Mouse (Mus musculus): ENCODE results near the gene Tsga10ip. TPM values are rescaled to one million over a fixed set of nuclear protein-coding genes. Genes with fewer than 3 reads are reported as not detected.
A peak's percentile ranks its signal among the peaks of the same experiment; 100 is the strongest.

Gene Tsga10ip
- polyA plus RNA-seq, 1 experiment from 2014 or later = not detected

GRCm38 (mm10) chr19:5384715-5385114, 17.6 kb downstream of the Tsga10ip start:
- H3K9me3 ChIP-seq (ENCODE audit: control insufficient read depth, low read length) = no peaks in the 10 kb centered on the region
- no peak overlapping the region for H3K27ac ChIP-seq (ENCODE audit: low read length)
- no peak overlapping the region for H3K9ac ChIP-seq (replicated peaks; ENCODE audit: low read depth, low read length)
- H3K4me2 ChIP-seq (ENCODE audit: low read length) = no peak overlapping the region
- no peak for ATAC-seq
- H3K27me3 ChIP-seq (replicated peaks; ENCODE audit: control insufficient read depth, insufficient read depth, low read length) = no peaks in the 10 kb centered on the region
- peaks cover 23% of the 10 kb centered on the region for H3K4me1 ChIP-seq (replicated peaks; ENCODE audit: control insufficient read depth, insufficient read depth, low read length)
- peaks cover 40% of the 10 kb centered on the region for H3K36me3 ChIP-seq (ENCODE audit: control insufficient read depth, insufficient read depth)
- H3K4me3 ChIP-seq (replicated peaks; ENCODE audit: low read length) = no peak overlapping the region
- 92% methylated on average over 7 of the region's 8 CpGs for WGBS

GRCm38 (mm10) chr19:5383326-5383725, 19.0 kb downstream of the Tsga10ip start:
- Histone ChIP-seq H3K36me3 (ENCODE audit: control insufficient read depth, insufficient read depth) (peaks cover 53% of the 10 kb centered on the region), H3K9me3 (ENCODE audit: control insufficient read depth, low read length) (no peaks in the 10 kb centered on the region), H3K4me1 (replicated peaks; ENCODE audit: control insufficient read depth, insufficient read depth, low read length) (peaks cover 16% of the 10 kb centered on the region), H3K9ac (replicated peaks; ENCODE audit: low read depth, low read length) (no peak overlapping the region), H3K4me3 (replicated peaks; ENCODE audit: low read length) (no peak overlapping the region), H3K27ac (ENCODE audit: low read length) (no peak overlapping the region), H3K27me3 (replicated peaks; ENCODE audit: control insufficient read depth, insufficient read depth, low read length) (no peaks in the 10 kb centered on the region), H3K4me2 (ENCODE audit: low read length) (no peak overlapping the region)
- ATAC-seq = no peak
- 94% methylated on average over 12 of the region's 12 CpGs for WGBS

- no peak for ATAC-seq
- Histone ChIP-seq H3K9ac (replicated peaks; ENCODE audit: low read depth, low read length) (no peak overlapping the region), H3K4me1 (replicated peaks; ENCODE audit: control insufficient read depth, insufficient read depth, low read length) (no peaks in the 10 kb centered on the region), H3K27ac (ENCODE audit: low read length) (no peak overlapping the region), H3K4me2 (ENCODE audit: low read length) (no peak overlapping the region), H3K36me3 (ENCODE audit: control insufficient read depth, insufficient read depth) (peaks cover 47% of the 10 kb centered on the region), H3K4me3 (replicated peaks; ENCODE audit: low read length) (no peak overlapping the region), H3K27me3 (replicated peaks; ENCODE audit: control insufficient read depth, insufficient read depth, low read length) (no peaks in the 10 kb centered on the region), H3K9me3 (ENCODE audit: control insufficient read depth, low read length) (no peaks in the 10 kb centered on the region)
- 92% methylated on average over 1 of the region's 1 CpGs for WGBS
Measured at GRCm38 (mm10) chr19:5377446-5377845, 24.9 kb downstream of the Tsga10ip start.

GRCm38 (mm10) chr19:5374748-5375147, 27.6 kb downstream of the Tsga10ip start:
- Histone ChIP-seq H3K4me1 (replicated peaks; ENCODE audit: control insufficient read depth, insufficient read depth, low read length) (no peaks in the 10 kb centered on the region), H3K36me3 (ENCODE audit: control insufficient read depth, insufficient read depth) (peaks cover 44% of the 10 kb centered on the region), H3K9ac (replicated peaks; ENCODE audit: low read depth, low read length) (no peak overlapping the region), H3K4me3 (replicated peaks; ENCODE audit: low read length) (no peak overlapping the region), H3K9me3 (ENCODE audit: control insufficient read depth, low read length) (no peaks in the 10 kb centered on the region), H3K27ac (ENCODE audit: low read length) (no peak overlapping the region), H3K27me3 (replicated peaks; ENCODE audit: control insufficient read depth, insufficient read depth, low read length) (no peaks in the 10 kb centered on the region), H3K4me2 (ENCODE audit: low read length) (no peak overlapping the region)
- no peak for ATAC-seq
- 85% methylated on average over 4 of the region's 4 CpGs for WGBS

- 86% methylated on average over 4 of the region's 4 CpGs for WGBS
- ATAC-seq = no peak
- H3K36me3 ChIP-seq (ENCODE audit: control insufficient read depth, insufficient read depth) = peaks cover 43% of the 10 kb centered on the region
Measured at GRCm38 (mm10) chr19:5374177-5374576, 28.1 kb downstream of the Tsga10ip start.

GRCm38 (mm10) chr19:5372724-5373123, 29.6 kb downstream of the Tsga10ip start:
- WGBS = 91% methylated on average over 7 of the region's 7 CpGs
- peaks cover 36% of the 10 kb centered on the region for H3K36me3 ChIP-seq (ENCODE audit: control insufficient read depth, insufficient read depth)
- H3K27ac ChIP-seq (ENCODE audit: low read length) = no peak overlapping the region

More at GRCm38 (mm10) chr19:5374177-5374576, 28.1 kb downstream of the Tsga10ip start:
- Histone ChIP-seq H3K27me3 (replicated peaks; ENCODE audit: control insufficient read depth, insufficient read depth, low read length) (no peaks in the 10 kb centered on the region), H3K9ac (replicated peaks; ENCODE audit: low read depth, low read length) (no peak overlapping the region), H3K27ac (ENCODE audit: low read length) (no peak overlapping the region), H3K4me1 (replicated peaks; ENCODE audit: control insufficient read depth, insufficient read depth, low read length) (no peaks in the 10 kb centered on the region), H3K4me2 (ENCODE audit: low read length) (no peak overlapping the region), H3K9me3 (ENCODE audit: control insufficient read depth, low read length) (no peaks in the 10 kb centered on the region), H3K4me3 (replicated peaks; ENCODE audit: low read length) (no peak overlapping the region)

GRCm38 (mm10) chr19:5370932-5371331, 31.4 kb downstream of the Tsga10ip start:
- H3K4me3 ChIP-seq (replicated peaks; ENCODE audit: low read length) = no peak overlapping the region
- H3K36me3 ChIP-seq (ENCODE audit: control insufficient read depth, insufficient read depth) = peaks cover 33% of the 10 kb centered on the region
- no peak overlapping the region for H3K27ac ChIP-seq (ENCODE audit: low read length)
- H3K4me2 ChIP-seq (ENCODE audit: low read length) = no peak overlapping the region
- peaks cover 15% of the 10 kb centered on the region for H3K4me1 ChIP-seq (replicated peaks; ENCODE audit: control insufficient read depth, insufficient read depth, low read length)
- ATAC-seq = no peak
- WGBS = 86% methylated on average over 3 of the region's 3 CpGs
- H3K9ac ChIP-seq (replicated peaks; ENCODE audit: low read depth, low read length) = no peak overlapping the region
- H3K9me3 ChIP-seq (ENCODE audit: control insufficient read depth, low read length) = no peaks in the 10 kb centered on the region
- H3K27me3 ChIP-seq (replicated peaks; ENCODE audit: control insufficient read depth, insufficient read depth, low read length) = no peaks in the 10 kb centered on the region

More at GRCm38 (mm10) chr19:5372724-5373123, 29.6 kb downstream of the Tsga10ip start:
- H3K9ac ChIP-seq (replicated peaks; ENCODE audit: low read depth, low read length) = no peak overlapping the region
- no peak overlapping the region for H3K4me3 ChIP-seq (replicated peaks; ENCODE audit: low read length)
- no peaks in the 10 kb centered on the region for H3K9me3 ChIP-seq (ENCODE audit: control insufficient read depth, low read length)
- peaks cover 10% of the 10 kb centered on the region for H3K4me1 ChIP-seq (replicated peaks; ENCODE audit: control insufficient read depth, insufficient read depth, low read length)
- H3K27me3 ChIP-seq (replicated peaks; ENCODE audit: control insufficient read depth, insufficient read depth, low read length) = no peaks in the 10 kb centered on the region
- ATAC-seq = no peak
- H3K4me2 ChIP-seq (ENCODE audit: low read length) = no peak overlapping the region

- Histone ChIP-seq H3K27me3 (replicated peaks; ENCODE audit: control insufficient read depth, insufficient read depth, low read length) (no peaks in the 10 kb centered on the region), H3K4me2 (ENCODE audit: low read length) (peak overlapping the region; percentile 88), H3K27ac (ENCODE audit: low read length) (no peak overlapping the region), H3K9me3 (ENCODE audit: control insufficient read depth, low read length) (no peaks in the 10 kb centered on the region), H3K36me3 (ENCODE audit: control insufficient read depth, insufficient read depth) (peaks cover 30% of the 10 kb centered on the region), H3K4me3 (replicated peaks; ENCODE audit: low read length) (peak overlapping the region; percentile 92), H3K4me1 (replicated peaks; ENCODE audit: control insufficient read depth, insufficient read depth, low read length) (peaks cover 22% of the 10 kb centered on the region), H3K9ac (replicated peaks; ENCODE audit: low read depth, low read length) (peak overlapping the region; percentile 76)
- ATAC-seq = no peak
- WGBS = 11% methylated on average over 11 of the region's 11 CpGs
Measured at GRCm38 (mm10) chr19:5367455-5367854, 34.9 kb downstream of the Tsga10ip start.

GRCm38 (mm10) chr19:5367053-5367359, 35.3 kb downstream of the Tsga10ip start, which contains the start of gene Banf1:
TSS of gene Banf1 (minus strand) at chr19:5367168.
- Histone ChIP-seq H3K27me3 (replicated peaks; ENCODE audit: control insufficient read depth, insufficient read depth, low read length) (no peaks in the 10 kb centered on the region), H3K9me3 (ENCODE audit: control insufficient read depth, low read length) (no peaks in the 10 kb centered on the region), H3K4me1 (replicated peaks; ENCODE audit: control insufficient read depth, insufficient read depth, low read length) (peaks cover 22% of the 10 kb centered on the region), H3K9ac (replicated peaks; ENCODE audit: low read depth, low read length) (peak within 1 kb of the TSS; percentile 76), H3K4me3 (replicated peaks; ENCODE audit: low read length) (peak within 1 kb of the TSS; percentile 92), H3K4me2 (ENCODE audit: low read length) (peak within 1 kb of the TSS; percentile 96), H3K36me3 (ENCODE audit: control insufficient read depth, insufficient read depth) (peaks cover 26% of the 10 kb centered on the region), H3K27ac (ENCODE audit: low read length) (peak within 1 kb of the TSS; percentile 96)
- WGBS = 0% methylated on average over 33 of the region's 33 CpGs
- peak; percentile 6; the same call in 1 of the 2 replicates for ATAC-seq
